Mouse (Mus musculus) embryonic facial prominence, embryonic 14.5 days (tissue): ENCODE measurements at regions not wholly inside any gene's neighbourhood (a gene's known extent, or its start where the extent isn't known, plus 50 kb on each side); places are given as distances from the start of the nearest gene placed in this dataset.

Experiments used
- ATAC-seq: fragments of 200-750 bp; cut with Nextera tagmentation; 2 replicates; pipeline ENCODE4 v1.8.0; 2017; ENCODE audit warnings: low read depth, moderate number of reproducible peaks, moderate TSS enrichment
- DNase-seq: peaks from one replicate; pipeline ENCODE4 v3.0.0-alpha.2; 2015; ENCODE audit warnings: low spot score
- H3K27ac ChIP-seq: fragments of 300-500 bp; sonication (generic); replicated peaks from 2 replicates; pipeline ENCODE4 v1.5.1; 2014; ENCODE audit warnings: low read depth, mild to moderate bottlenecking, low read length, moderate library complexity
- H3K27me3 ChIP-seq: fragments of 300-500 bp; sonication (generic); replicated peaks from 2 replicates; pipeline ENCODE4 v1.6.1; 2014; ENCODE audit warnings: low read length; ENCODE audit not compliant: control insufficient read depth, insufficient read depth
- H3K36me3 ChIP-seq: fragments of 300-500 bp; sonication (generic); 2 replicates; pipeline ENCODE4 v1.6.1; 2014; ENCODE audit warnings: low read length, mixed read lengths; ENCODE audit not compliant: control insufficient read depth, insufficient read depth
- H3K4me1 ChIP-seq: fragments of 300-500 bp; sonication (generic); 2 replicates; pipeline ENCODE4 v1.6.1; 2014; ENCODE audit warnings: antibody characterized with exemption, low read length; ENCODE audit not compliant: control insufficient read depth, insufficient read depth
- H3K4me2 ChIP-seq: fragments of 300-500 bp; sonication (generic); 2 replicates; pipeline ENCODE4 v1.6.1; 2014; ENCODE audit warnings: low read depth, mild to moderate bottlenecking, low read length, moderate library complexity, mixed read lengths
- H3K4me3 ChIP-seq: fragments of 300-500 bp; sonication (generic); 2 replicates; pipeline ENCODE4 v1.5.1; 2014; ENCODE audit warnings: low read depth, mild to moderate bottlenecking, low read length
- H3K9ac ChIP-seq: fragments of 300-500 bp; sonication (generic); 2 replicates; pipeline ENCODE4 v1.6.1; 2014; ENCODE audit warnings: low read depth, mild to moderate bottlenecking, low read length, moderate library complexity, mixed read lengths
- H3K9me3 ChIP-seq: fragments of 300-500 bp; sonication (generic); 2 replicates; pipeline ENCODE4 v1.6.1; 2016; ENCODE audit warnings: low read length; ENCODE audit not compliant: control insufficient read depth
- WGBS: fragments of 180-500 bp; shearing (Covaris S2); extraction: QIAGEN DNeasy Blood & Tissue Kit; methylation state at CpG from one replicate; pipeline ENCODE4 v1.1.7; 2014; 5-methylcytosine and 5-hydroxymethylcytosine counted together

DNA sequence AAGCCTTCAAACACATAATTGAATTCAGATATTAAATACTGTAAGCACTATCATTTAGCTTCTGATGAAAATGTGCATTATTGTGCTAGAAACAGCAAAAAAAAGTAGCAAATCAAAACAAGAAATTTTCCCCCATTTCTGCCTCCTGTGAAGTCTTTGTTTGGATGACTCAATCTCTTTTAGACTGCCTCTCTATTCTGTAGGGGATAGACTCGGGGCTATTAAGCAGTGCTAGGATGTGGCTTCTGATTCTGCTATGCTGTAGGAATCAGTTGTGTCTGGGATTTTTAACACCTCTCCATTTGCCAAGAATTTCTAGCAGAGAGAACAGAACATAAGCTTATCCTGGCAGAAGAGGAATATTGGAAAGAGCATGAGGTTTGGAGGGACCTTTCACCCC is 775.2 kb downstream of the Tmem114 start:
- H3K4me3 ChIP-seq: no peak overlapping the region
- no peaks in the 10 kb centered on the region for H3K36me3 ChIP-seq
- ATAC-seq: no peak
- H3K9ac ChIP-seq: no peak overlapping the region
- DNase-seq: no peak
- no peaks in the 10 kb centered on the region for H3K9me3 ChIP-seq
- H3K4me2 ChIP-seq: no peak overlapping the region
- no peaks in the 10 kb centered on the region for H3K4me1 ChIP-seq
- H3K27ac ChIP-seq: no peak overlapping the region
- 23% methylated on average over 1 of the region's 1 CpGs for WGBS
- no peaks in the 10 kb centered on the region for H3K27me3 ChIP-seq

DNA sequence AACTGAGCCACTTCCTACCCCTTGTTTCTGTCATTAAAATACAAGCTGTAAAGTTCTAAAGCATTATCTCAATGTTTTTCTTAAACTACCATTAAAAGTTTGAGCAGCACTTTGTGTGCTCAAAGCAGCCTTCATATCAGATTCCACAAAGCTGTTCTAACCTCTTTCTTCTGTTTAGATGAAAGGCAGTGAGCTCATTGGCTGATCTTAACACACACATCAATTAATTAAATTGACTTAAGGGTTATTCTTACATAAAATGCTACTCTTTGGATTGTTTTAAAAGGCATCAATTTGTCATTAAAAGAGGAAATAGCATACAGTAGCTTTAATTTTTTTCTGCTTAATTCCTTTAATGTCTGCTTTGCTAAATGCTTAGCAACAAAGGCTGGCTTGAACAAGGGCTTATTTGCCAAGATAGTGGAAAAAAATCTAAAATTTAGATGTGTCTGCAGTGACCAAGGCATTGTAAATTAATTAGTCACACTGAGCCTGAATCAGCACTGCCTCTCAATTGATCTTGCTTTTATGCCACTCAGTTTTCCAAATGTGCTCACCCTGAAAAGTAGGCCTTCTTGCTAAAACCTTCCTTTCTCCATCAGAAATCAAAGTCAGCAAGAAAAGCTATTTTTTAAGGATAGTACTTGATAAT is 777.5 kb downstream of the Tmem114 start:
- Histone ChIP-seq H3K4me3 (no peak overlapping the region), H3K27ac (no peak overlapping the region), H3K27me3 (no peaks in the 10 kb centered on the region), H3K36me3 (no peaks in the 10 kb centered on the region), H3K9ac (no peak overlapping the region), H3K4me1 (no peaks in the 10 kb centered on the region), H3K9me3 (no peaks in the 10 kb centered on the region), H3K4me2 (no peak overlapping the region)
- DNase-seq (peak; percentile 5), ATAC-seq (no peak)

DNA sequence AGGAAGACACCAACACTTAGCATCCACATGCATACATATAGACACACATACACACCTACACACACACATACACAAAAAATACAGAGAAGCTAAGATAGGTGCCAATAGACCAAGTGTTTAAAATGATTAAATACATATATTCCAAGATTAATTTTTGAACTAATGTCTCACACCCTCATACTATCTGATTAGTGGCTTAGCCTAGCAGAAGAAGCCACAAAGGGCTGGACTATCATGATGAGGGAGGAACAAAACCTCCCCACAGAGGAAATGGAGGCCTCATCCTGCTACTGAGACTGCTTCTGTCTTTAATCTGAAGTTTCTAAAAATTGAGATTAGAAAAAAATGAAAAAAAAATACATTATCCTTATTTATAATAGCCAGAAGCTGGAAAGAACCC is 780.6 kb downstream of the Tmem114 start:
- ATAC-seq (no peak), DNase-seq (no peak)
- Histone ChIP-seq H3K36me3 (no peaks in the 10 kb centered on the region), H3K4me3 (no peak overlapping the region), H3K4me2 (no peak overlapping the region), H3K4me1 (no peaks in the 10 kb centered on the region), H3K27me3 (no peaks in the 10 kb centered on the region), H3K9me3 (no peaks in the 10 kb centered on the region), H3K27ac (no peak overlapping the region), H3K9ac (no peak overlapping the region)

DNA sequence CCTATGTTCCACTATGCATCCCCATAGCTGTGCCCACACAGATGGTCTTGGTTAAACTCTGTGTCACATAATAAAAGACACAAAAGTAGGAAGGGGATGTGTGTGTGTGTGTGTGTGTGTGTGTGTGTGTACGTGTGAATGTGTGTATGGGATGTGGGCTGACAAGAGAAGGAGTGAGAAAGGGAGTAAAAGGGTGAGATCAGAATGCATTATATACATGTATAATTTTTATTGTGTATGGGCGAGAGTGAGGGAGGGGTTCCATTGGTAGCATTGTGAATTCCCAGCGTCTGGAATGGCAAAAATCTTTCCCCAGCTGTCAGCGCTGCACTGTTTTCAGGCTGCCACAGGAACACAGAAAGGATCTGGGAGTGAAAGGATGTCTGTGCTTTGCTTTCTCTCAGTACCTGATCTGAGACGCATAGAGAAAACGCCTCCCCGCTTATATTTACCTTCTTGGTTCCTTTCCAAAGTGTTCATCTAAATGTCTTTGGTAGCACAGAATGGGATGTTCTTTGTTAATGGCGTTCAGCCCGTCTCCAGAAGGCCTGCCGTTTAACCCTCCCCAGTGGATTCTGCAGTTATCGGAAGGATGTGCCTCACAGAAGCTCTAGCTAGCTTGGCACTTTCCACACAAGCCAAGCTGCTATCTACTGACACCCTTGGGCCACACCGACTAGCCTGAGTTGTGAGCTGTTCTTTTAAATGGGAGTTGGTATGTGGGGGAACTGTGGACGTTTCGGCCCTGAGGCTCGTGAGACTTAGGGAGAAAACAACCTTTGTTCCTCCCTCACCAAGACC is 785.8 kb downstream of the Tmem114 start:
- Histone ChIP-seq H3K4me3 (no peak overlapping the region), H3K4me1 (no peaks in the 10 kb centered on the region; the same call in 1 of the 2 replicates), H3K36me3 (no peaks in the 10 kb centered on the region), H3K9me3 (no peaks in the 10 kb centered on the region), H3K9ac (no peak overlapping the region), H3K4me2 (no peak overlapping the region), H3K27me3 (no peaks in the 10 kb centered on the region), H3K27ac (no peak overlapping the region)
- ATAC-seq: no peak
- DNase-seq: peak; percentile 28
- 51% methylated on average over 15 of the region's 15 CpGs for WGBS

DNA sequence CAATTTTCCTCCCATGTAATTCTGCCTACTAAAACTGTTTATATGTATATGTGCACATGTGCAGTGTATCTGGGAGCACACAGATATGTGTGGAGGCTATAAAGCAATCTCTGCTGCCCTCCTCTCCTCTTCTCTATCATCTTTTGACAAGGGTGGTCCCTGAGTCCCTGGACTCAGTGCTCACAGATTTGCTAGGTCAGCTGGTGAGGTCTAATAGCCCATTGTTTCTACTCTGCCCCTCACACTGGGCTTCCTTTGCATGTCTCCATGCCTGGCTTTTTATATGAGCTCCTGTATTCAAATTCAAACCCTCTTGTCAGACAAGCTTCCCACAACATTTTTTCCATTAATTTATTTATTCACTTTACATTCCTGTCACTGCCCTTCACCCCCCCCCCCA is 786.9 kb downstream of the Tmem114 start:
- Histone ChIP-seq H3K27me3 (no peaks in the 10 kb centered on the region), H3K27ac (no peak overlapping the region), H3K4me1 (no peaks in the 10 kb centered on the region; the same call in 1 of the 2 replicates), H3K4me3 (no peak overlapping the region), H3K36me3 (no peaks in the 10 kb centered on the region), H3K9ac (no peak overlapping the region), H3K9me3 (no peaks in the 10 kb centered on the region), H3K4me2 (no peak overlapping the region)
- no peak for ATAC-seq
- no peak for DNase-seq

- H3K4me2 ChIP-seq: no peak overlapping the region
Observed at GRCm38 (mm10) chr16:7637121-7637700, 787.7 kb downstream of the Tmem114 start.

DNA sequence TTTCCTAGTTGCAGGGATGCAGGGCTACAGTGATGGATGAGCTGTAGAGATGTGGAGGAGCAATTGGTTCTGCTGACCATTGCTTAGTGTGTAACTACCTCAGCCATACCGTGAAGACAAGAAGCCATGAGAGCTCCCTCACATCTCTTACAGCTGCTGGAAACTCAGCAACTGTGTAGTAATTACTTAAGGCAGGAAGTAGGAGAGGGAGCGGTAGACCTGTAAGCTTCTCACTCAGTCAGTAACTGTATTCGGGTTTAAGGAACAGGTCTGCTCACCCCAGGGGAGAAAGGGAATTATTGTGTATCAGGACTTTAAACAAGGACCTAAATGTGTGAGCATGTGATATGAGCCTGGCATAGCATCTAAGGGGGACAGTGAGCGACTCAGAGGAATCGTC is 788.6 kb downstream of the Tmem114 start:
- Histone ChIP-seq H3K4me3 (no peak overlapping the region), H3K9me3 (no peaks in the 10 kb centered on the region), H3K36me3 (no peaks in the 10 kb centered on the region), H3K4me1 (peaks cover 5% of the 10 kb centered on the region; the same call in 1 of the 2 replicates), H3K9ac (no peak overlapping the region), H3K27ac (no peak overlapping the region), H3K27me3 (no peaks in the 10 kb centered on the region), H3K4me2 (no peak overlapping the region)
- DNase-seq (no peak), ATAC-seq (no peak)
- 70% methylated on average over 5 of the region's 5 CpGs for WGBS

More at GRCm38 (mm10) chr16:7637121-7637700, 787.7 kb downstream of the Tmem114 start:
- Histone ChIP-seq H3K36me3 (no peaks in the 10 kb centered on the region), H3K27ac (no peak overlapping the region), H3K9ac (no peak overlapping the region), H3K4me1 (peaks cover 5% of the 10 kb centered on the region; the same call in 1 of the 2 replicates), H3K4me3 (no peak overlapping the region), H3K9me3 (no peaks in the 10 kb centered on the region), H3K27me3 (no peaks in the 10 kb centered on the region)
- no peak for ATAC-seq
- 74% methylated on average over 5 of the region's 5 CpGs for WGBS
- DNase-seq: no peak

- 12% methylated on average over 5 of the region's 5 CpGs for WGBS
- no peaks in the 10 kb centered on the region for H3K9me3 ChIP-seq
- H3K36me3 ChIP-seq: no peaks in the 10 kb centered on the region
- H3K9ac ChIP-seq: no peak overlapping the region
- peaks cover 5% of the 10 kb centered on the region; the same call in 1 of the 2 replicates for H3K4me1 ChIP-seq
- no peak overlapping the region for H3K27ac ChIP-seq
- H3K4me3 ChIP-seq: no peak overlapping the region
- DNase-seq (no peak), ATAC-seq (no peak)
- H3K27me3 ChIP-seq: no peaks in the 10 kb centered on the region
- no peak overlapping the region for H3K4me2 ChIP-seq
Observed at GRCm38 (mm10) chr16:7632474-7632873, 792.5 kb downstream of the Tmem114 start.
